Mouse (Mus musculus): Measurements from ENCODE around the gene Svs4. TPM values are rescaled to one million over a fixed set of nuclear protein-coding genes. Genes with fewer than 3 reads are reported as not detected.
"Not testable (repeated sequence)": the region's sequence is repeated elsewhere in the genome, so short reads cannot be mapped to it uniquely, and the experiment has no call there.

The Svs4 gene
- not detected in 2 replicates for total RNA-seq (2017)

- ATAC-seq (replicated peaks in 1 of 2; ENCODE audit: insufficient read depth in 1 of 2, low FRiP score in 2 of 2, low TSS enrichment in 1 of 2, low read depth in 1 of 2, poor library complexity in 2 of 2, severe bottlenecking in 2 of 2), result no peak
These were observed at the start of gene Svs4 for GRCm38 (mm10) chr2:164278359-164278758. Gene Svs4 (minus strand): TSS chr2:164278459.

GRCm38 (mm10) chr2:164320983-164321382, 42.7 kb upstream of the Svs4 start:
- no peak for ATAC-seq (replicated peaks in 1 of 2; ENCODE audit: insufficient read depth in 1 of 2, low FRiP score in 2 of 2, low TSS enrichment in 1 of 2, low read depth in 1 of 2, poor library complexity in 2 of 2, severe bottlenecking in 2 of 2)

GRCm38 (mm10) chr2:164316451-164316850, 38.2 kb upstream of the Svs4 start, which contains the start of gene Svs6:
Gene Svs6 (plus strand): TSS chr2:164316751.
- ATAC-seq (replicated peaks in 1 of 2; ENCODE audit: insufficient read depth in 1 of 2, low FRiP score in 2 of 2, low TSS enrichment in 1 of 2, low read depth in 1 of 2, poor library complexity in 2 of 2, severe bottlenecking in 2 of 2), result not testable (repeated sequence)

DNA sequence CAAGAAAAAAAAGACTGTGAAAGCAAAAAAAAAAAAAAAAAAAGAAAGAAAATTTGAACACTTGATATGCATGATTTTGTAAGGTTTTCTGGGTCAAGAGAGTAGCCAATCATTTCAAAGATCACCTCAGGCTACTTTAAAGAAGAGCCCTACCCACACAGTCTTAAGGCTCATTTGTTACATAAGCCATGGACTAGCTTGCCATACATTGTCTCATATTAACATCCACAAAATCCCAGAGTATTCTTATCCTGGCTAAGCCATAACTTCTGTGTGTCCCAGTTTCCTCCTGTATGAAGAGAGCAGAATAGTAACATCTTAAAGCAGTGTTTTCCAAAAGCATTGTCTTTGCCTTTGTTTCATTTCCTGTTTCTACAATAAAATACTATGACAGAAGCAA, 37.2 kb upstream of the Svs4 start:
- not testable (repeated sequence) for ATAC-seq (replicated peaks in 1 of 2; ENCODE audit: insufficient read depth in 1 of 2, low FRiP score in 2 of 2, low TSS enrichment in 1 of 2, low read depth in 1 of 2, poor library complexity in 2 of 2, severe bottlenecking in 2 of 2)

GRCm38 (mm10) chr2:164312599-164312998, 34.3 kb upstream of the Svs4 start:
- ATAC-seq (replicated peaks in 1 of 2; ENCODE audit: insufficient read depth in 1 of 2, low FRiP score in 2 of 2, low TSS enrichment in 1 of 2, low read depth in 1 of 2, poor library complexity in 2 of 2, severe bottlenecking in 2 of 2), result no peak

GRCm38 (mm10) chr2:164288968-164289367, 10.7 kb upstream of the Svs4 start, which contains the start of gene Svs3a:
Gene Svs3a (plus strand): TSS chr2:164289268.
- ATAC-seq (replicated peaks in 1 of 2; ENCODE audit: insufficient read depth in 1 of 2, low FRiP score in 2 of 2, low TSS enrichment in 1 of 2, low read depth in 1 of 2, poor library complexity in 2 of 2, severe bottlenecking in 2 of 2), result not testable (repeated sequence)

DNA sequence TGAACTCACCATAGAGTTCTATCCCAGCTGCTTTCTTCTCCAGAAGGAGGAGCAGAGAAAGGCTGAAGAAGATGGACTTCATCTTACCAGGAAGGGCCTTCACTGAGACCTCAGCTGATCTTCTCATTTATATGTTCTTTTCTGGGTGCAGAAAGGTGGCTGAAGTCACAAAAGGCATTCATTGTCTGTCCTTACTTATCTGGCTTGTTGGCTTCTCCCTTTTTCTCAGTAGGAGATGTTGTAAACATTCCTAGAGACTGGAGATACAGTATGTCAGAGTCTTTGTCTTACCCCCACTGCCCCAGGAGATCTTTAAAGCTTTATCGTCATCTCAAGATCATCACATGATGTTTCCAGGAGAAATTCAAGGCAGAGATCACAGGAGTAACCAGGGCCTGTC, 21.7 kb downstream of the Svs4 start, which contains the start of gene Svs3b:
Gene Svs3b, minus strand, starts transcription at position 101 of the 400 bp plus-strand sequence.
- ATAC-seq (replicated peaks in 1 of 2; ENCODE audit: insufficient read depth in 1 of 2, low FRiP score in 2 of 2, low TSS enrichment in 1 of 2, low read depth in 1 of 2, poor library complexity in 2 of 2, severe bottlenecking in 2 of 2), result not testable (repeated sequence)

DNA sequence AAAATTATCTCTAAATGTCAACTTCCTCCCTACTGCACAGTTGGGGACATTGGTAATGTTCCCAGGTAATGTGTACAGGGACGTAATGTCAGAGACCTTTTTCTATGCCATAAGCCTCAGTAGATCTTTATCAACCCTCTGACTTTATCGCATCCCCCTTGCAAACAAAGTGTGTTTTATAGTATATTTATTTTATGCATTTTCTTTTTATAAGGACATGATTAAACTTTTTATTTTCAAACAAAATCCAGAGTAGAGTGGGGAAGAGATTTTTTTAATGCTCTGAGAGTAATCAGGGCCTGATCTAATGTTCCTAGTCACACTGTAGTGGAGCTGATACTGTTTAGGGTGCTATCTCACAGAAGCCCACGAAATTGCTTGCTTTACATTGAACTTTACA, 39.9 kb downstream of the Svs4 start, which contains the start of gene Svs2:
Gene Svs2, minus strand, starts transcription at position 101 of the 400 bp plus-strand sequence.
- no peak for ATAC-seq (replicated peaks in 1 of 2; ENCODE audit: insufficient read depth in 1 of 2, low FRiP score in 2 of 2, low TSS enrichment in 1 of 2, low read depth in 1 of 2, poor library complexity in 2 of 2, severe bottlenecking in 2 of 2)

DNA sequence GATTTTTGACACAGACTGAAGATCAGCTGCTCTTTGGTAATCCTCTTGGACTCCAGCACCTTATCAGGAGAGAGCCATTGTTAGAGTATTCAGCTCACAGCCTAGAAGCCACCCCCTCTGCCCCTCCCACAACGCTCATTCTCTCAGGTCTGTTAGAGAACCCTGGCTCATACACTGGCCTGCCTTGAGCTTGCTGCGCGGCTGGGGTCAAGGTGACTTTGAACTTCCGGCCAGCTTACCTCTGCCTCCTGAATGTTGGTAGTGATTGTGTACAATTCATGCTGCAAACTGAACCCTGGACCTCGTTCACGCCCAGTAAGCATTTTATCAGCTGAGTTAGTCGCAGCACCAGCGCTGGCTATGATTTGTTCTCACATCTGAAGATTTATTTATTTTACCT, 45.6 kb downstream of the Svs4 start:
- ATAC-seq (replicated peaks in 1 of 2; ENCODE audit: insufficient read depth in 1 of 2, low FRiP score in 2 of 2, low TSS enrichment in 1 of 2, low read depth in 1 of 2, poor library complexity in 2 of 2, severe bottlenecking in 2 of 2), result no peak

DNA sequence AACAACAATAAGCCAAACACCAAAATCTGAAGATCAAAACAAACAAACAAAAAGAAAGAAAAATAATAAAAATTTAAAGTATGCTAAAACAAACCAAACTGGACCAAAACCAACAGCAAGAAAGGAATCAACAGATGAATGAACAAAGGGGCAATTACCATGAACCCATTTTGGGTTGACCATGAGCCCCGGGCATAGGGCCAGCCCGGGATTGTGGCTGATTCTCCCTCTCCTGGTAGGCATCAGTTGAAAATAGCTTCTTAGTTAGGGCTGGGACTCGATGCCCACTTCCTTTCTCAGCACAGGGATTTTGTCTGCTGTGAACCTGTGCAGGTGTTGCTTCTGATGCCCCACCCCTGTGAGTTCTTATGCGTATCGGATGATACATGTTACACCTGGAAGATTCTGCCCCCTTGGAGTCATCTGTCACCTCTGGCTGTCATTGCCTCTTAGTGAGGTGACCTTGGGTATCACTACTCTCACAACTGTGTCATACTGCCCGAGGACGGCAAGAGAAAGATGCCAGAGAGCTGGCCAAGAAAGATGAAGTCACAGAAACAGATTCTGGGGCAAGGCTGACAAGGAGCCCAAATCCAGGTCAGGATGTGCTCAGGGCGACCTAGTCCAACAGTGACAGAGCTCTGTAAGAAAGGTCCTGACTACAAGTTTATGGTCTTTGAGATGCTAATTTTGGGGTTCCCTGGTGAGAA, 49.7 kb downstream of the Svs4 start:
- ATAC-seq (replicated peaks in 1 of 2; ENCODE audit: insufficient read depth in 1 of 2, low FRiP score in 2 of 2, low TSS enrichment in 1 of 2, low read depth in 1 of 2, poor library complexity in 2 of 2, severe bottlenecking in 2 of 2), result no peak

Other genes starting within 250 kb of the Svs4 start
- 163 and 235 TPM in 2 replicates for gene Stk4, start 208.1 kb downstream of the Svs4 start, total RNA-seq (2017)
- gene Tomm34, start 207.3 kb downstream of the Svs4 start, total RNA-seq (2017), result 44.8 and 46.7 TPM in 2 replicates
- 0.38 and 2.3 TPM in 2 replicates for gene Kcns1, start 107.3 kb downstream of the Svs4 start, total RNA-seq (2017)
- not detected in 2 replicates for gene Wfdc5, start 95.7 kb downstream of the Svs4 start, total RNA-seq (2017)
- not detected in 2 replicates for gene Wfdc12, start 87.9 kb downstream of the Svs4 start, total RNA-seq (2017)
- not detected in 2 replicates for gene Wfdc15a, start 78.3 kb downstream of the Svs4 start, total RNA-seq (2017)
- gene Wfdc15b, start 56.8 kb downstream of the Svs4 start, total RNA-seq (2017), result not detected in 2 replicates
- not detected in 2 replicates for gene Svs2, start 40.0 kb downstream of the Svs4 start, total RNA-seq (2017)
- gene Svs3b, start 21.8 kb downstream of the Svs4 start, total RNA-seq (2017), result not detected in 2 replicates
- gene Svs3a, start 10.8 kb upstream of the Svs4 start, total RNA-seq (2017), result not detected in 2 replicates
- not detected in 2 replicates for gene Svs6, start 38.3 kb upstream of the Svs4 start, total RNA-seq (2017)
- gene Svs5, start 54.3 kb upstream of the Svs4 start, total RNA-seq (2017), result not detected in 2 replicates
- gene Slpi, start 110.6 kb upstream of the Svs4 start, total RNA-seq (2017), result 5.4 and 12.8 TPM in 2 replicates
- gene Rbpjl, start 124.7 kb upstream of the Svs4 start, total RNA-seq (2017), result not detected in 2 replicates
- 0.31 TPM in 1 of 2 replicates, not detected in the other for gene Matn4, start 126.7 kb upstream of the Svs4 start, total RNA-seq (2017)
- gene Sdc4, start 165.4 kb upstream of the Svs4 start, total RNA-seq (2017), result 11.6 and 17.7 TPM in 2 replicates
- gene Sys1, start 178.5 kb upstream of the Svs4 start, total RNA-seq (2017), result 17.0 and 20.7 TPM in 2 replicates
- gene Gm20458, start 182.5 kb upstream of the Svs4 start, total RNA-seq (2017), result 1.7 TPM in 1 of 2 replicates, not detected in the other
- not detected in 2 replicates for gene Trp53tg5, start 195.3 kb upstream of the Svs4 start, total RNA-seq (2017)
- gene Dbndd2, start 207.6 kb upstream of the Svs4 start, total RNA-seq (2017), result 1.6 TPM in 1 of 2 replicates, not detected in the other
- gene Pigt, start 219.1 kb upstream of the Svs4 start, total RNA-seq (2017), result 28.1 and 28.2 TPM in 2 replicates